Mouse (Mus musculus): ENCODE data around the gene Nup155. TPM values are rescaled to one million over a fixed set of nuclear protein-coding genes. Genes with fewer than 3 reads are reported as not detected.

The Nup155 gene
- polyA plus RNA-seq, 1 experiment from 2014 or later, result 11.6 TPM

- Histone ChIP-seq H3K4me3 (replicated peaks) (peak overlapping the region; percentile 73), H3K9ac (peak overlapping the region; percentile 81), H3K9me3 (replicated peaks) (no peaks in the 10 kb centered on the region), H3K4me1 (replicated peaks) (peaks cover 26% of the 10 kb centered on the region), H3K36me3 (peaks cover 21% of the 10 kb centered on the region), H3K27ac (peak overlapping the region; percentile 76), H3K27me3 (no peaks in the 10 kb centered on the region), H3K4me2 (peak overlapping the region; percentile 76)
- no peak for DNase-seq
- peak; percentile 10; the same call in 1 of the 2 replicates for ATAC-seq (ENCODE audit: low read depth)
- 45% methylated on average over 19 of the region's 19 CpGs for WGBS (ENCODE audit: insufficient replicate concordance)
Observed at GRCm38 (mm10) chr15:8108360-8108965, 610 bp upstream of the Nup155 start.

GRCm38 (mm10) chr15:8109782-8110181 lies 709 bp downstream of the Nup155 start:
- Histone ChIP-seq H3K4me2 (peak overlapping the region; percentile 76), H3K36me3 (peaks cover 28% of the 10 kb centered on the region), H3K27me3 (no peaks in the 10 kb centered on the region), H3K4me3 (replicated peaks) (peak overlapping the region; percentile 73), H3K4me1 (replicated peaks) (peaks cover 26% of the 10 kb centered on the region), H3K9ac (peak overlapping the region; percentile 81), H3K27ac (peak overlapping the region; percentile 76), H3K9me3 (replicated peaks) (no peaks in the 10 kb centered on the region)
- DNase-seq, result no peak
- 1% methylated on average over 8 of the region's 8 CpGs for WGBS (ENCODE audit: insufficient replicate concordance)
- no peak for ATAC-seq (ENCODE audit: low read depth)

GRCm38 (mm10) chr15:8129281-8129680 lies 20.2 kb downstream of the Nup155 start:
- H3K9ac ChIP-seq, result no peak overlapping the region
- H3K36me3 ChIP-seq, result peaks cover 86% of the 10 kb centered on the region
- WGBS (ENCODE audit: insufficient replicate concordance), result 68% methylated on average over 1 of the region's 1 CpGs
- H3K9me3 ChIP-seq (replicated peaks), result no peaks in the 10 kb centered on the region
- H3K27me3 ChIP-seq, result no peaks in the 10 kb centered on the region
- no peak for ATAC-seq (ENCODE audit: low read depth)
- H3K4me3 ChIP-seq (replicated peaks), result no peak overlapping the region
- DNase-seq, result no peak
- H3K4me2 ChIP-seq, result no peak overlapping the region
- H3K27ac ChIP-seq, result no peak overlapping the region
- H3K4me1 ChIP-seq (replicated peaks), result no peaks in the 10 kb centered on the region

- ATAC-seq (ENCODE audit: low read depth) (no peak), DNase-seq (no peak)
- 81% methylated on average over 3 of the region's 3 CpGs for WGBS (ENCODE audit: insufficient replicate concordance)
- no peaks in the 10 kb centered on the region for H3K9me3 ChIP-seq (replicated peaks)
- no peak overlapping the region for H3K4me3 ChIP-seq (replicated peaks)
- no peak overlapping the region for H3K27ac ChIP-seq
- H3K27me3 ChIP-seq, result no peaks in the 10 kb centered on the region
- H3K36me3 ChIP-seq, result peaks cover 90% of the 10 kb centered on the region
- H3K4me2 ChIP-seq, result no peak overlapping the region
- H3K9ac ChIP-seq, result no peak overlapping the region
- no peaks in the 10 kb centered on the region for H3K4me1 ChIP-seq (replicated peaks)
Observed at GRCm38 (mm10) chr15:8131268-8131667, 22.2 kb downstream of the Nup155 start.

- Histone ChIP-seq H3K27ac (no peak overlapping the region), H3K9me3 (replicated peaks) (no peaks in the 10 kb centered on the region), H3K4me1 (replicated peaks) (no peaks in the 10 kb centered on the region), H3K27me3 (no peaks in the 10 kb centered on the region), H3K4me2 (no peak overlapping the region), H3K4me3 (replicated peaks) (no peak overlapping the region), H3K36me3 (peaks cover 90% of the 10 kb centered on the region), H3K9ac (no peak overlapping the region)
- ATAC-seq (ENCODE audit: low read depth) (no peak), DNase-seq (no peak)
Observed at GRCm38 (mm10) chr15:8131761-8132160, 22.7 kb downstream of the Nup155 start.

- WGBS (ENCODE audit: insufficient replicate concordance), result 82% methylated on average over 5 of the region's 5 CpGs
- Histone ChIP-seq H3K4me1 (replicated peaks) (no peaks in the 10 kb centered on the region), H3K4me3 (replicated peaks) (no peak overlapping the region), H3K9ac (no peak overlapping the region), H3K27me3 (no peaks in the 10 kb centered on the region), H3K9me3 (replicated peaks) (no peaks in the 10 kb centered on the region), H3K36me3 (peaks cover 91% of the 10 kb centered on the region), H3K4me2 (no peak overlapping the region), H3K27ac (no peak overlapping the region)
- DNase-seq, result no peak
- no peak for ATAC-seq (ENCODE audit: low read depth)
Observed at GRCm38 (mm10) chr15:8135606-8136005, 26.5 kb downstream of the Nup155 start.

- no peaks in the 10 kb centered on the region for H3K4me1 ChIP-seq (replicated peaks)
- H3K27ac ChIP-seq, result no peak overlapping the region
- H3K27me3 ChIP-seq, result no peaks in the 10 kb centered on the region
- H3K9ac ChIP-seq, result no peak overlapping the region
- ATAC-seq (ENCODE audit: low read depth) (no peak), DNase-seq (no peak)
- H3K4me2 ChIP-seq, result no peak overlapping the region
- WGBS (ENCODE audit: insufficient replicate concordance), result 68% methylated on average over 1 of the region's 1 CpGs
- H3K9me3 ChIP-seq (replicated peaks), result no peaks in the 10 kb centered on the region
- peaks cover 50% of the 10 kb centered on the region for H3K36me3 ChIP-seq
- no peak overlapping the region for H3K4me3 ChIP-seq (replicated peaks)
Observed at GRCm38 (mm10) chr15:8161841-8162240, 52.8 kb downstream of the Nup155 start.

GRCm38 (mm10) chr15:8168591-8169265 lies 59.7 kb downstream of the Nup155 start, which contains the start of gene Cplane1:
Gene Cplane1 (plus strand): TSS chr15:8169106.
- DNase-seq, result peak; percentile 91
- peak within 1 kb of the TSS; percentile 81 for H3K4me3 ChIP-seq (replicated peaks)

GRCm38 (mm10) chr15:8169266-8169746 lies 60.2 kb downstream of the Nup155 start:
- no peak overlapping the region for H3K27ac ChIP-seq

More at GRCm38 (mm10) chr15:8168591-8169265, 59.7 kb downstream of the Nup155 start, which contains the start of gene Cplane1:
- WGBS (ENCODE audit: insufficient replicate concordance), result 1% methylated on average over 40 of the region's 47 CpGs
- Histone ChIP-seq H3K36me3 (no peaks in the 10 kb centered on the region), H3K4me2 (peak within 1 kb of the TSS; percentile 100), H3K9ac (peak within 1 kb of the TSS; percentile 81), H3K27ac (no peak within 1 kb of the TSS), H3K27me3 (no peaks in the 10 kb centered on the region), H3K9me3 (replicated peaks) (no peaks in the 10 kb centered on the region), H3K4me1 (replicated peaks) (peaks cover 14% of the 10 kb centered on the region; the same call in 1 of the 2 replicates)
- ATAC-seq (ENCODE audit: low read depth), result peak; percentile 99

GRCm38 (mm10) chr15:8189563-8189962 lies 80.5 kb downstream of the Nup155 start:
- Histone ChIP-seq H3K36me3 (no peaks in the 10 kb centered on the region; the same call in 1 of the 2 replicates), H3K9ac (no peak overlapping the region), H3K27me3 (no peaks in the 10 kb centered on the region)

More at GRCm38 (mm10) chr15:8169266-8169746, 60.2 kb downstream of the Nup155 start:
- Histone ChIP-seq H3K9me3 (replicated peaks) (no peaks in the 10 kb centered on the region), H3K4me3 (replicated peaks) (peak overlapping the region; percentile 81), H3K4me2 (peak overlapping the region; percentile 100), H3K36me3 (no peaks in the 10 kb centered on the region), H3K4me1 (replicated peaks) (peaks cover 14% of the 10 kb centered on the region; the same call in 1 of the 2 replicates), H3K27me3 (no peaks in the 10 kb centered on the region), H3K9ac (peak overlapping the region; percentile 81)
- 1% methylated on average over 25 of the region's 25 CpGs for WGBS (ENCODE audit: insufficient replicate concordance)
- peak; percentile 63 for ATAC-seq (ENCODE audit: low read depth)
- no peak for DNase-seq

GRCm38 (mm10) chr15:8190435-8190834 lies 81.4 kb downstream of the Nup155 start:
- no peak for DNase-seq
- Histone ChIP-seq H3K9me3 (replicated peaks) (no peaks in the 10 kb centered on the region), H3K4me2 (no peak overlapping the region), H3K4me3 (replicated peaks) (no peak overlapping the region), H3K36me3 (no peaks in the 10 kb centered on the region; the same call in 1 of the 2 replicates), H3K4me1 (replicated peaks) (0 out of 2 replicates have a peak, but pooled peaks cover 2% of the 10 kb centered on the region), H3K27ac (no peak overlapping the region), H3K27me3 (no peaks in the 10 kb centered on the region), H3K9ac (no peak overlapping the region)
- ATAC-seq (ENCODE audit: low read depth), result no peak
- WGBS (ENCODE audit: insufficient replicate concordance), result 73% methylated on average over 3 of the region's 3 CpGs

More at GRCm38 (mm10) chr15:8189563-8189962, 80.5 kb downstream of the Nup155 start:
- DNase-seq, result no peak
- ATAC-seq (ENCODE audit: low read depth), result no peak
- Histone ChIP-seq H3K9me3 (replicated peaks) (no peaks in the 10 kb centered on the region), H3K27ac (no peak overlapping the region), H3K4me2 (no peak overlapping the region), H3K4me1 (replicated peaks) (0 out of 2 replicates have a peak, but pooled peaks cover 2% of the 10 kb centered on the region), H3K4me3 (replicated peaks) (no peak overlapping the region)
- 76% methylated on average over 3 of the region's 3 CpGs for WGBS (ENCODE audit: insufficient replicate concordance)
